Mouse (Mus musculus): ENCODE data around the gene Mapk10.

- no peak for TF ChIP-seq CTCF (IDR thresholded peaks at IDR 0.05; ENCODE audit: extremely low read depth, insufficient read length, insufficient replicate concordance, low read depth, low read length)
- no peak for TF ChIP-seq POLR2A (IDR thresholded peaks at IDR 0.05; ENCODE audit: low read depth, low read length)
These were observed 191.0 kb downstream of the Mapk10 start for GRCm38 (mm10) chr5:103020127-103020526.

Data from small intestine, adult 2 months (tissue).